21 mouse cellular contexts compared by ENCODE assay signal in genomic region chr11:92303052-92303451, GRCm38 (mm10).
A peak's percentile ranks its signal among the peaks of the same experiment; 100 is the strongest.
DNase-seq lines count a peak whose midpoint lies in the region; ATAC-seq and TF ChIP-seq lines count a peak whose summit lies in the region.
"Had no signal": no experiment of that assay in that cellular context is flagged by ENCODE, and none has a peak within 500 bp of the region (broad histone marks: within the 10 kb centered on the region; RNA-seq: fewer than 3 reads in every experiment).

No protein-coding gene starts in this region.

- no peak for TF ChIP-seq CTCF in midbrain, postnatal 0 days (IDR thresholded peaks at IDR 0.05)

- no peak overlapping the region for H3K4me2 ChIP-seq in hindbrain, embryonic 12.5 days (replicated peaks)
- H3K4me2 ChIP-seq in hindbrain, embryonic 11.5 days (replicated peaks; ENCODE audit: low read depth, low read length) = no peak overlapping the region
- H3K4me2 ChIP-seq in midbrain, embryonic 13.5 days (replicated peaks) = no peak overlapping the region
- no peak overlapping the region for H3K4me2 ChIP-seq in midbrain, postnatal 0 days (ENCODE audit: low read depth, low read length, poor library complexity, severe bottlenecking)
- H3K4me2 ChIP-seq in neural tube, embryonic 14.5 days (ENCODE audit: low read depth, low read length) = no peak overlapping the region
- H3K4me2 ChIP-seq: embryonic facial prominence, embryonic 12.5 days; heart, embryonic 11.5 days; heart, embryonic 15.5 days had no signal

- DNase-seq in hindbrain, embryonic 11.5 days (ENCODE audit: low spot score) = no peak
- no peak for DNase-seq in midbrain, postnatal 0 days (ENCODE audit: low spot score)
- peak; percentile 4 for DNase-seq in brain, adult 2 months (ENCODE audit: low read depth, low spot score)
- DNase-seq in natural killer cell, adult 2 months (ENCODE audit: low spot score in 2 of 2) = no peak
- DNase-seq: adrenal gland, postnatal 14 days; cerebellum, adult 2 months; cerebellum, postnatal 10 days; gastrocnemius, postnatal 14 days; heart, adult 2 months; heart, postnatal 14 days had no signal

- H3K36me3 ChIP-seq in hindbrain, embryonic 12.5 days = no peaks in the 10 kb centered on the region
- no peaks in the 10 kb centered on the region for H3K36me3 ChIP-seq in hindbrain, embryonic 11.5 days (ENCODE audit: control insufficient read depth, insufficient read depth, low read length)
- no peaks in the 10 kb centered on the region for H3K36me3 ChIP-seq in midbrain, embryonic 13.5 days
- no peaks in the 10 kb centered on the region for H3K36me3 ChIP-seq in midbrain, postnatal 0 days (ENCODE audit: insufficient read depth, low read length)
- H3K36me3 ChIP-seq in neural tube, embryonic 14.5 days (ENCODE audit: control insufficient read depth, insufficient read depth, low read length) = no peaks in the 10 kb centered on the region
- H3K36me3 ChIP-seq: embryonic facial prominence, embryonic 12.5 days; heart, embryonic 15.5 days; hindbrain, embryonic 10.5 days had no signal

- no peaks in the 10 kb centered on the region for H3K9me3 ChIP-seq in hindbrain, embryonic 12.5 days (replicated peaks)
- no peaks in the 10 kb centered on the region for H3K9me3 ChIP-seq in hindbrain, embryonic 11.5 days (ENCODE audit: control insufficient read depth, low read length)
- no peaks in the 10 kb centered on the region for H3K9me3 ChIP-seq in midbrain, embryonic 13.5 days
- no peaks in the 10 kb centered on the region for H3K9me3 ChIP-seq in midbrain, postnatal 0 days (ENCODE audit: low read length)
- no peaks in the 10 kb centered on the region for H3K9me3 ChIP-seq in neural tube, embryonic 14.5 days (ENCODE audit: control insufficient read depth, low read length)
- H3K9me3 ChIP-seq: embryonic facial prominence, embryonic 12.5 days; heart, embryonic 15.5 days; hindbrain, embryonic 10.5 days had no signal

- ATAC-seq in hindbrain, embryonic 12.5 days (ENCODE audit: low FRiP score) = no peak; the same call in 1 of the 2 replicates
- ATAC-seq in hindbrain, embryonic 11.5 days (ENCODE audit: low FRiP score) = no peak
- ATAC-seq in midbrain, embryonic 13.5 days = peak; percentile 48; the same call in 1 of the 2 replicates
- ATAC-seq in midbrain, postnatal 0 days (ENCODE audit: low FRiP score) = no peak
- 0 out of 2 replicates have a peak, but pooled peaks have one; percentile 11 for ATAC-seq in neural tube, embryonic 14.5 days (ENCODE audit: low read depth)
- ATAC-seq: activated CD4-positive, CD25-positive, alpha-beta regulatory T cell, adult 4 months; forebrain, postnatal 0 days; Patski had no signal

- H3K4me1 ChIP-seq in hindbrain, embryonic 12.5 days = no peaks in the 10 kb centered on the region
- H3K4me1 ChIP-seq in hindbrain, embryonic 11.5 days (replicated peaks; ENCODE audit: control insufficient read depth, insufficient read depth, low read length) = no peaks in the 10 kb centered on the region
- peaks cover 4% of the 10 kb centered on the region for H3K4me1 ChIP-seq in midbrain, embryonic 13.5 days (replicated peaks)
- no peaks in the 10 kb centered on the region for H3K4me1 ChIP-seq in midbrain, postnatal 0 days (ENCODE audit: insufficient read depth, low read length)
- no peaks in the 10 kb centered on the region for H3K4me1 ChIP-seq in neural tube, embryonic 14.5 days (ENCODE audit: control insufficient read depth, insufficient read depth, low read length)
- H3K4me1 ChIP-seq: embryonic facial prominence, embryonic 12.5 days; heart, embryonic 15.5 days; hindbrain, embryonic 10.5 days had no signal

- no peak overlapping the region for H3K9ac ChIP-seq in hindbrain, embryonic 12.5 days
- H3K9ac ChIP-seq in hindbrain, embryonic 11.5 days (ENCODE audit: low read depth, low read length) = no peak overlapping the region
- H3K9ac ChIP-seq in midbrain, embryonic 13.5 days (replicated peaks) = no peak overlapping the region
- no peak overlapping the region for H3K9ac ChIP-seq in midbrain, postnatal 0 days (replicated peaks; ENCODE audit: low read length, poor library complexity, severe bottlenecking)
- H3K9ac ChIP-seq in neural tube, embryonic 14.5 days (replicated peaks; ENCODE audit: low read depth, low read length) = no peak overlapping the region
- H3K9ac ChIP-seq: embryonic facial prominence, embryonic 12.5 days; forebrain, postnatal 0 days; heart, embryonic 15.5 days had no signal

- no peak overlapping the region for H3K4me3 ChIP-seq in hindbrain, embryonic 12.5 days
- no peak overlapping the region for H3K4me3 ChIP-seq in hindbrain, embryonic 11.5 days (ENCODE audit: low read depth, low read length)
- no peak overlapping the region for H3K4me3 ChIP-seq in midbrain, embryonic 13.5 days (replicated peaks)
- H3K4me3 ChIP-seq in midbrain, postnatal 0 days (ENCODE audit: low read depth, low read length) = no peak overlapping the region
- H3K4me3 ChIP-seq in neural tube, embryonic 14.5 days (ENCODE audit: low read depth, low read length) = no peak overlapping the region
- H3K4me3 ChIP-seq: embryonic facial prominence, embryonic 12.5 days; heart, adult 2 months; heart, embryonic 15.5 days; hindbrain, embryonic 10.5 days had no signal

- WGBS in hindbrain, embryonic 12.5 days = 58% methylated on average over 5 of the region's 5 CpGs
- 71% methylated on average over 5 of the region's 5 CpGs for WGBS in hindbrain, embryonic 11.5 days
- 43% methylated on average over 5 of the region's 5 CpGs for WGBS in midbrain, embryonic 13.5 days
- WGBS in midbrain, postnatal 0 days = 36% methylated on average over 5 of the region's 5 CpGs
- 42% methylated on average over 5 of the region's 5 CpGs for WGBS in neural tube, embryonic 14.5 days

- H3K27me3 ChIP-seq in hindbrain, embryonic 12.5 days = no peaks in the 10 kb centered on the region
- no peaks in the 10 kb centered on the region for H3K27me3 ChIP-seq in hindbrain, embryonic 11.5 days (ENCODE audit: control insufficient read depth, insufficient read depth, low read length)
- no peaks in the 10 kb centered on the region for H3K27me3 ChIP-seq in midbrain, embryonic 13.5 days
- no peaks in the 10 kb centered on the region for H3K27me3 ChIP-seq in midbrain, postnatal 0 days (ENCODE audit: insufficient read depth, low read length)
- H3K27me3 ChIP-seq in neural tube, embryonic 14.5 days (ENCODE audit: control insufficient read depth, insufficient read depth, low read length) = no peaks in the 10 kb centered on the region
- H3K27me3 ChIP-seq: CH12.LX; embryonic facial prominence, embryonic 12.5 days; heart, embryonic 15.5 days; Patski had no signal

- 0 out of 2 replicates have a peak overlapping the region, but pooled peaks have one; percentile 12 for H3K27ac ChIP-seq in hindbrain, embryonic 12.5 days
- H3K27ac ChIP-seq in hindbrain, embryonic 11.5 days (ENCODE audit: low read depth, low read length) = no peak overlapping the region
- no peak overlapping the region for H3K27ac ChIP-seq in midbrain, embryonic 13.5 days
- no peak overlapping the region for H3K27ac ChIP-seq in midbrain, postnatal 0 days (ENCODE audit: low read depth, low read length)
- H3K27ac ChIP-seq in neural tube, embryonic 14.5 days (ENCODE audit: low read depth, low read length) = no peak overlapping the region
- H3K27ac ChIP-seq: embryonic facial prominence, embryonic 12.5 days; heart, adult 2 months; heart, embryonic 15.5 days; hindbrain, embryonic 10.5 days had no signal

Comparison
In these comparisons a context has a peak if more than half of its experiments do, and no peak if none do; other contexts are left out.
1. ATAC-seq: peak in midbrain, embryonic 13.5 days (single experiment) and neural tube, embryonic 14.5 days (single experiment); none in hindbrain, embryonic 12.5 days (single experiment), hindbrain, embryonic 11.5 days (single experiment) and midbrain, postnatal 0 days (single experiment).